Mouse (Mus musculus) frontal cortex, adult 2 months (tissue): Measurements from ENCODE around the gene Adprhl1. TPM values are rescaled to one million over a fixed set of nuclear protein-coding genes. Genes with fewer than 3 reads are reported as not detected.
A peak's percentile ranks its signal among the peaks of the same experiment; 100 is the strongest.

Experiments used
- DNase-seq, 2 experiments: peaks; one replicate each; pipeline ENCODE4 v3.0.0; 2022; ENCODE audit warnings: low spot score in 1 of 2; ENCODE audit errors: extremely low spot score in 1 of 2
- polyA plus RNA-seq: library from polyadenylated mRNA; depleted of rRNA; stranded (reverse); fragments of >200 nt; gene quantifications from 2 replicates; pipeline ENCODE4 v1.2.3, GENCODE M21; 2012; rRNA removed

The Adprhl1 gene
- 0.30 and 0.40 TPM in 2 replicates for polyA plus RNA-seq

DNA sequence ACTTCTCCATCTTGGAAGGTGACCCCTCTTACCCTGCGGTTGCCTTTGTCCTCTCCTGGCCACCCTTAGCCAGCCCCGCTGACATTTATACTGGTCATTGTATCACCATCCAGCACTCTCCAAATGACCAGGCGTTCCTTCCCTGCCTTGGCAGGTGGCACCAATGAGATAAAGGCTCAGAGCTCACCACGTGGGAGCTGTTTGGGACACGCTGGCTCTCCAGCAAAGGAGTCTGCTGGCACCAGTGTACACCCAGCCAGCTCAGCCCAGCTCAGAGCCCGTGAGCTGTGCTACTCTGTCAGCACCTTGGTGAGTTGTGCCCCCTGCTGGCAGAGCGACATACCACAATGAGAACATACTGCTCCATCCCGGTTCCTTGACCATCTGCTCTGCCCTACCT is at the start of gene Adprhl1:
Gene Adprhl1 (minus strand): TSS at position 144 of the 400 bp plus-strand sequence.
- DNase-seq, result peak; percentile 28 to 84

- DNase-seq, result no peak
Measured at GRCm38 (mm10) chr8:13301036-13301435, 47.1 kb upstream of the Adprhl1 start.

GRCm38 (mm10) chr8:13299571-13299970 is 45.6 kb upstream of the Adprhl1 start:
- no peak for DNase-seq

DNA sequence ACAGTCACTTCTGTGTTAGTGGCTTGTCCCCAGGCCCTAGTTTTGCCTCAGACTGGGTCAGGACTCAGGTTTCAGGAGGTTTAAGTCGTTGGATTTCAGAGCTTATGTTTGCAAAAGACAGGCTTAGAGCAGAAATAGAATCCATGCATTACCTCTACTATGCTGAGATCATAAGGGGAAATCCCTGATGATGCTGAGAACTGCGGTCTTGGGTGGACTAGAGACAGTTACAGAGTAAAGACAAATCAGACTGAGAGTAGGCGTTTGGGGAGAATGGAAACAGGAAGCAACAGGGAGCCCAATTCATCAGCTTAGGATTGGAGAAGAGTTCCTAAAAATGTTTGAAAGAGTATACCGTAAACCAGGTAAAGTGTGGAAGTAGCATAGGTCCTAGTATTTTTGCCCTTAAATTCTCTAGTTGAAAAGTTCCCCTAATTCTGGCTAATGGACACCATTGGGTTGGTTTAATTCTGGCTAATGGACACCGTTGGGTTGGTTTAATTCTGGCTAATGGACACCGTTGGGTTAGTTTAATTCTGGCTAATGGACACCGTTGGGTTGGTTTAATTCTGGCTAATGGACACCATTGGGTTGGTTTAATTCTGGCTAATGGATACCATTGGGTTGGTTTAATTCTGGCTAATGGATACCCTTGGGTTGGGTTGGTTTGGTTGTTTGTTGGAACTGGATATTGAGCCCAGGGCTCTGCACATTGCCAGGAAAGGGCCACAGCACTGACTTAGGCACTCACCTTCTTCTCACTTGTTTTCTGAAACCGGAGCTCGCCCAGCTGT is 39.9 kb upstream of the Adprhl1 start:
- no peak for DNase-seq

DNA sequence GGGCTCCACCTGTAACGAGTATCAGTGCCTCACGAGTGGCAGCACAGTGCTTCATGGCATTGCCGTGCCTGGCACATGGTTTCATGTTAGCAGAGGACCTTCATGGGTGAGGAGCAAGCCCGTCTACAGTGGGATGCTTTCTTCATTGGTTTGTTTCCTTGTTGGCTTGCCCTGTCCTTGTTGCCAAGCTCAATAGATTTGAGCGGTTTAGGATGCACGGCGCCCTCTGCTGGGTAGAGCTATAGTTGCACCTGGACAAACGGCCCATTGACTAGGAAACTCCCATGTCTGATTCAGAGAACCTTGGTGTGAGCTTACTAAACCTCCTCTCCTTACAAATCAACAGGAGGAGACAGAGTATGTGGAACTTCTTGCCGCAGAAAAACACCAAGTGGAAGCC is 38.4 kb upstream of the Adprhl1 start:
- peak in 1 of 2 experiments; percentile 84 for DNase-seq

DNA sequence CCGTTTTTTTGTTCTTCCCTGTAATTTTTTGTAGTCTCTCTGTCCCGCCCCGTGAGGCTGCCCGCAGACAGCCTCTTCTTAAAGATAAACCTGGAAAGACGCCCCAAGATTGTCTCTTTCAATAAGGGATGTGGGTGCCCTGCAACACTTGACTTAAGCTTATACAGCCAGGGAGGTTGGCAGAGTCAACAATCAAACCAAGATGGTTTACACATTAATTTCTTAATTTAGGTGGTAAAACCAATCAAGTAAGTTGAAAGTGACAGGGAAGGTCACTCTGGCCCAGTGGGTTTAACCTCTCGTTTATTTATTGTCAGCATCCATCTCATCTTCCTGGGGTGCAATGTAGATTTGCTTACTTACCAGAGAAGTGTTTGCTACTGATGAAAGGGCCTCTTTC is 34.7 kb upstream of the Adprhl1 start:
- DNase-seq, result no peak

- DNase-seq, result peak; percentile 85 to 96
Measured at GRCm38 (mm10) chr8:13287692-13288623, 34.0 kb upstream of the Adprhl1 start, which contains the start of the genes Dcun1d2 and Tmco3. Dcun1d2 (minus strand) TSS chr8:13288131. Tmco3 (plus strand) TSS chr8:13288190.

DNA sequence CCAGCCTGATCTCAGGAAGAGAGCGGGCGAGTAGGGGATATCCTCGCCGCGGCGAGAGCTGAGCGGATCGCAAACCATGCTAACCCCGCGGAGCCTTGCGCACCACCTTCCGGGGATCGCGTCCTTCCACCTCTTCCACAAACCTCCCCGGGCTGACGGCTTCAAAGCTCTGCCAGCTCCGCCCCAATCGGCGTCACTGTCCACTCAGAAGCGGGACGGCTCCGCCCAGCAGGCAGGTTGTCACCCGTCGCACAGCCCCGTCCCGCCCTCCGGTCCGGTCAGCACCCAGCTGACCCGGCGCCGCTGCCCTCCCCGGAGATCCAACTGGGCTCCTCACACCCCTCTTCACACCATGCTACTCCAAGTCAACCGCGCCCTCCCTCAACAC is 33.3 kb upstream of the Adprhl1 start:
- peak; percentile 68 to 80 for DNase-seq

GRCm38 (mm10) chr8:13283200-13283599 is 29.2 kb upstream of the Adprhl1 start:
- no peak for DNase-seq

DNA sequence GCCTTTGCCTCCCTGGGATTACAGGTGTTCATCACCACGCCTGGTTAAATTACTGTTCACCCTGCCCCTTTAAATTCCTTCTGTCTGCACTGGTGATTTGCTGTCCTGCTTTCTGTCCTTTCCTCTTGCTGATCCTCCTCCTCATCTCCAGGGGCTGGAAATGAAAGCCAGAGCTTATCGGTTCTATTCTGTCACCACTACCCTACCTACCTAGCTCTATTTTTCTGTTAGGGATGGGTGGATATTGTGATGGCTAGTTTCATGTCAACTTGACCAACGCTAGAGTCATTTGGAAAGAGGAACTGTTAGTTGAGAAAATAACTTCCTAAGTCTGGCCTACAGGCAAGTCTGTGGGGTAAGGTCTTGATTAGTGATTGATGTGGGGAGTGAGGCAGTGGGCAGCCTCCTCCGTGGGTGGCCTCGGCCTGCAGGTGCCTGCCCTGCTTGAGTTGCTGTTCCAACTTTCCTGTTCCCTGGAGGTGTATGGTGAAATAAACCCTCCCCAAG is 23.0 kb upstream of the Adprhl1 start:
- no peak for DNase-seq

DNA sequence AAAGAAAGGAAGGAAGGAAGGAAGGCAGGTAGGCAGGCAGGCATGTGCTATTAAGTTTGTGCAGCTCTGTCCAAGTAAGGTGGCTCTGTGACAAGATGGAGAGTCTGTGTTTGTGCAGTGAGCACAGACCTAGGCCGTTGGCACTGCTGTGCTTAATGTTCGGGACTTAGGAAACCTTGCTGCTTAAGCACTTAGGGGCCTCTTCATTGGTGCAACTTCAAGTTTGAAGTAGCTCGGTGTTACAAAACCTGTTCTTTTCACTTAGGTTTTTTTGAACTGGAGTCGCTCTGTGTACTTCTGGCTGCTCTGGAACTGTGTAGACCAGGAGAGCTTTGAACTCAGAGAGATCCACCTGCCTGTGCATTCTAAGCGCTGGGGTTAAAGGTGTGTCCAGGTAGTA is 18.9 kb upstream of the Adprhl1 start:
- DNase-seq, result no peak

GRCm38 (mm10) chr8:13267566-13267965 is 13.6 kb upstream of the Adprhl1 start:
- DNase-seq, result no peak

DNA sequence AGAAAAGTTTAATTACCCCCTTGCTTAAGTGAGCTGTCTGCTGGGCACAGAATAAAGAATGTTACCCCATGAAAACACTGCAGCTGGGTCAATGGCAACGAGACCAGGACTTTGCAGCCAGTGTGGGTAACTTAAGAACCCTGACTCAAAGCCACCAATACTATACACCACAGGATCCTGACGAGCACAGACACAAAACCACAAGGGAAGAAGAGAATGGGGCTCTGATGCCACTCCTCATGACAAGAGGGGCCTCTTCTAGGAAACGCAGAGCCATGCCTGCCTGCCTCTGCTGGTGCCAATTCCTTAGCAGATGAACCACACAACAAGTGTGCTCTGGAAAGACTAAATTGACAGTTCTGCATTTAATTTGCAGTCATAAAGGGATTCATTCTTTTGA is 9.4 kb upstream of the Adprhl1 start:
- no peak for DNase-seq

DNA sequence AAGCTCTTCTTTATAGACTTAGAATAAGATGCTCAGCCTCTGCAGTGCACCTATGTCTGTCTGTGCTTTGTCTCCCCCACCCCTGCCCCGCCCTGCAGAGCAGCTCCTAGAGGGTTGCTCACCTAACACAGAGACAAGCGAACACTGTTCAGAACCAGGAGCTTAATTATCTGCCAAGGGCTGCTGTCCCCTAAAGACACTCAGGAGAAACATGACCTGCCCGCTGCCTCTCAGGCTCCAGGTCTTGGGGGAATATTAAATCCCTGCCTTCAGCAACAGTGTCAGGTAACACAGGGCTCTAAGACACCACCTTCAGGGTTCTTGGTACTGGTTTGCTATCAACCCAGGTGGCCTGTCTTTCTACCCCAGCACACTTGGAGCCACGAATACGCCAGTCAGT is 549 bp downstream of the Adprhl1 start:
- DNase-seq, result no peak

DNA sequence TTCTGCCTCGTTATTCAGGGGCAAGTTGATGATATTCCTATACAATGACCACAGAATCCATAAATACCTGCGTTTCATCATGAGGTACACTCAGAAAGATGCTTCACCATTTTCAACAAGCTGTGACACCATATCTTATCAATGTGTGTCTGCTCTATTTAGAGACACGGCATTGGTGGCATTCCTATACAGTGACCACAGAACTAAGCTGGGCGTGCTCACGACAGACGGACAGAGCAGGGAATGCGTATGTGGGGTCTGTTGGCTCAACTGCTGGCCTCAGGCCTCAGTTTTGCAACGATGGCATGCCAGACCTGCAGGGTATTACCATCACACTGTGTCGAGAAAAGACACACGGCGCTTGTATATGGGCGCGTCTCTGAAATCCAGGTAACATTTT is 1.1 kb downstream of the Adprhl1 start:
- no peak for DNase-seq

GRCm38 (mm10) chr8:13244343-13244880 is 9.6 kb downstream of the Adprhl1 start:
- no peak for DNase-seq

DNA sequence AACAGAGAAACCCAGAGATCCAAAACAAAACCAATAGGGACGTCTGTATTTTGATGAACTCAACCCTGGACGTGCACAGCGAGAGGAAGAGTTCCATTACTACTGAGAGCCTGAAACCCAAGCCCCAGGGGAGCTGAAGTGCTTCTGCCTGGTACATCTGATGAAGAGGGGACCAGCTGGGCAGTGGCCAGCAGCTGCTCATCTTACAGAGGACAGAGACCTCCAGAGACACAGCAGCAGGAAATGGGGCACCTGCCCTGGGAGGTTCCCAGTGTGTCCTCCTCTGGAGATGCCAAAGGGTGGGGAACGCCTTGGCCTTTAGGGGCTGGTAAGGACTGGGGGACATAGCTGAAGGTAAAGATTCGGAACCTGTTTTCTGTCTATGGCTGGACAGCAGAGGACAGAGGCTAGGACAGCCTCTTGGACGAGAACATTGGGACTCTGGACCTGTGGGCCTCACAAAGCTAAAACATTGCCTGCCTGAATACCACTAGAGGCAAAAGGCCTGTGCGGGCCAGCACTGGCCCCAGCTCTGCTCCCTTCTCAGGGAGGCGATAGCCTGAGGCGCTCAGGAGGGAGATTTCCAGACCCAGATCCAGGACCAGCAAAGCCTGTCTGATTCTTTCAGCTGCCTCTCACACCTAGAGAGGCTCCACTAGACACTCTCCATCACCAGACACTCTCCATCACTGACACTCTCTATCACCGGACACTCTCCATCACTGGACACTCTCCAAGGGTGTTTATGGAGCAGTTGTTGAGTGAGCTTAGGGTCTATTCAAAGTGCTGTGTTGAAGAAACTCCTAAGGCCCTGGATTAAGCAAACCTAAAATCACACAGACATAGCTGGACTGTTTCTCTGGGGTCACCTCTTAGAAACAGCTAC is 10.7 kb downstream of the Adprhl1 start:
- no peak for DNase-seq

- no peak for DNase-seq
Measured at GRCm38 (mm10) chr8:13240691-13241090, 13.3 kb downstream of the Adprhl1 start.

- no peak for DNase-seq
Measured at GRCm38 (mm10) chr8:13240055-13240454, 13.9 kb downstream of the Adprhl1 start.

DNA sequence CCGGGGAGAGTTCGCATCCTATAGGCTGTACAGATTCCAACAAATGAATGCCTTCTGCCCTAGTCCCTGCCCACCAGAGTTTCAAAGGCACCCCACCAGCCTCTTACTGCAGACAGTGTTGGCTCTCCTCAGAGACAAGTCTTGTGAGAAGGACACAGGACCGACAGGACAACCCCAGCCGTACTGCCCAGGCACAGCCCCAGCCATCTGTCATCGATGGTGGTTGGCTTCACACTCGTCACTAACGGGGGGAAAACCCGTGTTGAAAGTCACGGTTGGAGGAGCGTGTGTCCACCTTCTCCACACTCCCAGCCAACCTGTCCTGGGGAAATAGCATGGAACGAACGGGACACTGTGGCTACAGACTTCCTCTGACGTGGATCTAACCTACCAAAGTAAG is 19.2 kb downstream of the Adprhl1 start:
- DNase-seq, result no peak
